Mouse (Mus musculus) myocyte (in vitro differentiated cells): ENCODE measurements around the gene Sec16a. TPM values are rescaled to one million over a fixed set of nuclear protein-coding genes. Genes with fewer than 3 reads are reported as not detected.
A peak's percentile ranks its signal among the peaks of the same experiment; 100 is the strongest.
"Not testable (repeated sequence)": the region's sequence is repeated elsewhere in the genome, so short reads cannot be mapped to it uniquely, and the experiment has no call there.

Experiments used
- H3K27me3 ChIP-seq: one replicate; pipeline ENCODE4 v1.6.1; 2011; ENCODE audit not compliant: control insufficient read depth, insufficient read depth, insufficient read length
- H3K36me3 ChIP-seq: one replicate; pipeline ENCODE4 v1.6.1; 2011; ENCODE audit not compliant: control insufficient read depth, insufficient read depth
- H3K4me2 ChIP-seq: one replicate; pipeline ENCODE4 v1.6.1; 2011; ENCODE audit warnings: low read depth, control low read depth
- H3K4me3 ChIP-seq: one replicate; pipeline ENCODE4 v1.5.1; 2011; ENCODE audit warnings: mild to moderate bottlenecking, control low read depth, moderate library complexity
- H3K79me2 ChIP-seq: one replicate; pipeline ENCODE4 v1.6.1; 2011; ENCODE audit not compliant: control insufficient read depth, insufficient read depth
- H3ac ChIP-seq: one replicate; pipeline ENCODE4 v1.6.1; 2011; ENCODE audit not compliant: control insufficient read depth, insufficient read length
- CEBPB ChIP-seq: IDR thresholded peaks from 2 replicates; pipeline ENCODE4 v1.6.1; 2011; ENCODE audit warnings: mild to moderate bottlenecking, moderate library complexity; ENCODE audit not compliant: poor library complexity, insufficient read depth, severe bottlenecking
- E2F4 ChIP-seq: IDR thresholded peaks from one replicate; pipeline ENCODE4 v1.6.1; 2011; ENCODE audit warnings: mild to moderate bottlenecking, control low read depth, moderate library complexity; ENCODE audit not compliant: insufficient read depth
- MAX ChIP-seq: IDR thresholded peaks from one replicate; pipeline ENCODE4 v1.6.1; 2011; ENCODE audit warnings: low read depth, mild to moderate bottlenecking, control low read depth
- MYOD1 ChIP-seq, 3 experiments: IDR thresholded peaks; one replicate each; pipeline ENCODE4 v1.6.1; 2011; ENCODE audit warnings: control low read depth in 2 of 3, low read depth in 2 of 3, mild to moderate bottlenecking in 2 of 3, moderate library complexity in 1 of 3; ENCODE audit not compliant: insufficient read length in 2 of 3, control insufficient read depth in 1 of 3
- MYOG ChIP-seq, 3 experiments: IDR thresholded peaks; one replicate each; pipeline ENCODE4 v1.6.1; 2011; ENCODE audit warnings: control low read depth in 2 of 3, low read depth in 2 of 3, mild to moderate bottlenecking in 2 of 3; ENCODE audit not compliant: insufficient read length in 2 of 3, control insufficient read depth in 1 of 3, insufficient read depth in 1 of 3
- POLR2A ChIP-seq: IDR thresholded peaks from one replicate; pipeline ENCODE4 v1.6.1; 2011; ENCODE audit warnings: low read depth, mild to moderate bottlenecking, control low read depth, moderate library complexity; ENCODE audit not compliant: insufficient read length
- POLR2AphosphoS2 ChIP-seq: IDR thresholded peaks from one replicate; pipeline ENCODE4 v1.6.1; 2011; ENCODE audit warnings: low read depth, control low read depth; ENCODE audit not compliant: insufficient read length
- REST ChIP-seq: IDR thresholded peaks from one replicate; pipeline ENCODE4 v1.6.1; 2011; ENCODE audit warnings: mild to moderate bottlenecking, control low read depth, moderate library complexity; ENCODE audit not compliant: insufficient read depth, insufficient read length
- SRF ChIP-seq: IDR thresholded peaks from one replicate; pipeline ENCODE4 v1.6.1; 2011; ENCODE audit warnings: low read depth; ENCODE audit not compliant: control insufficient read depth, insufficient read length
- TCF12 ChIP-seq: IDR thresholded peaks from one replicate; pipeline ENCODE4 v1.6.1; 2011; ENCODE audit warnings: mild to moderate bottlenecking, control low read depth; ENCODE audit not compliant: poor library complexity, insufficient read depth, severe bottlenecking
- TCF3 ChIP-seq: IDR thresholded peaks from one replicate; pipeline ENCODE4 v1.6.1; 2011; ENCODE audit warnings: low read depth, control low read depth; ENCODE audit not compliant: insufficient read length
- USF1 ChIP-seq: IDR thresholded peaks from one replicate; pipeline ENCODE4 v1.6.1; 2011; ENCODE audit warnings: low read depth, mild to moderate bottlenecking, control low read depth, moderate library complexity
- polyA plus RNA-seq: library from polyadenylated mRNA; unstranded; fragments of >200 nt; fragmentation: generic; extraction: Trizol; gene quantifications from one replicate; pipeline ENCODE4 v1.2.1, GENCODE M21; 2012; ENCODE audit warnings: missing spikeins

The Sec16a gene
- polyA plus RNA-seq, 1 experiment = 31.4 TPM

GRCm38 (mm10) chr2:26391617-26392016 is 53.4 kb downstream of the Sec16a start:
- no peaks in the 10 kb centered on the region for H3K27me3 ChIP-seq
- H3K36me3 ChIP-seq = peaks cover 57% of the 10 kb centered on the region
- H3K79me2 ChIP-seq = peaks cover 33% of the 10 kb centered on the region
- H3K4me3 ChIP-seq = no peak overlapping the region
- H3K4me2 ChIP-seq = no peak overlapping the region
- TF ChIP-seq USF1 = no peak
- TF ChIP-seq REST = no peak
- TF ChIP-seq POLR2AphosphoS2 = no peak
- no peak for TF ChIP-seq E2F4
- TF ChIP-seq TCF3 = no peak
- TF ChIP-seq MYOD1 (IDR thresholded peaks at IDR 0.05; ENCODE audit: control insufficient read depth in 1 of 3, insufficient read length in 2 of 3, low read depth in 2 of 3) = no peak
- no peak for TF ChIP-seq MYOG (IDR thresholded peaks at IDR 0.05; ENCODE audit: control insufficient read depth in 1 of 3, insufficient read depth in 1 of 3, insufficient read length in 2 of 3, low read depth in 2 of 3)
- TF ChIP-seq MAX = no peak
- no peak for TF ChIP-seq CEBPB
- TF ChIP-seq POLR2A = no peak
- no peak for TF ChIP-seq SRF
- no peak for TF ChIP-seq TCF12
- H3ac ChIP-seq = no peak overlapping the region

DNA sequence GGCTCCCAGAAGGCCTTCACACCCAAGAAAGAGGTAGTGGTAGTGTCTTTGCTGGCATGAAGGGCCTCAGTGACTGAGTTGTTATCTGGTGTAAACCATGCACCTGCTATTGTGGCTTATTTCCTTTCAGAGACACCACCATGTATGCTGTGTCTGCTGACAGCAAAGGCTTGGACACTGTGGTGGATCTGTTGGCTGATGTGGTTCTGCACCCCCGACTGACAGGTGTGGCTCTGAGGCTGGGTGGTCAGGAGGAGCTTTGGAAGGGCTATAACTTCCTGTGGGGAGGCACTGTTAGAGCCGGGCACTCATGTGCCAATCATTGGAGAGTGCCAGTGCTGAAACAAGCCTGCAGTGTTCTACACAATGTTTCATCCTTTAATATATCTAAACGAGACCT is 54.1 kb downstream of the Sec16a start:
- Histone ChIP-seq H3K4me3 (peak overlapping the region; percentile 96), H3ac (no peak overlapping the region), H3K79me2 (peaks cover 33% of the 10 kb centered on the region), H3K27me3 (no peaks in the 10 kb centered on the region), H3K36me3 (peaks cover 56% of the 10 kb centered on the region), H3K4me2 (peak overlapping the region; percentile 88)
- TF ChIP-seq MYOG (IDR thresholded peaks at IDR 0.05; ENCODE audit: control insufficient read depth in 1 of 3, insufficient read depth in 1 of 3, insufficient read length in 2 of 3, low read depth in 2 of 3) (peak in 1 of 3 experiments; percentile 61), TCF3 (no peak), MYOD1 (IDR thresholded peaks at IDR 0.05; ENCODE audit: control insufficient read depth in 1 of 3, insufficient read length in 2 of 3, low read depth in 2 of 3) (peak in 1 of 3 experiments; percentile 75)

GRCm38 (mm10) chr2:26389154-26389690 is 55.8 kb downstream of the Sec16a start, which contains the start of the genes Entr1 and Pmpca:
Gene Entr1 (minus strand): TSS chr2:26389316.
Gene Pmpca (plus strand): TSS chr2:26389339.
- Histone ChIP-seq H3K36me3 (peaks cover 46% of the 10 kb centered on the region), H3K4me2 (peak within 1 kb of the TSS; percentile 91), H3K4me3 (peak within 1 kb of the TSS; percentile 96), H3K79me2 (peaks cover 33% of the 10 kb centered on the region), H3ac (peak within 1 kb of the TSS; percentile 90), H3K27me3 (no peaks in the 10 kb centered on the region)
- TF ChIP-seq POLR2AphosphoS2 (peak; percentile 95), TCF12 (no peak), POLR2A (peak; percentile 94), SRF (no peak), CEBPB (no peak), USF1 (no peak), E2F4 (no peak), MYOG (IDR thresholded peaks at IDR 0.05; ENCODE audit: control insufficient read depth in 1 of 3, insufficient read depth in 1 of 3, insufficient read length in 2 of 3, low read depth in 2 of 3) (peak in 2 of 3 experiments; percentile 25 to 41), MYOD1 (IDR thresholded peaks at IDR 0.05; ENCODE audit: control insufficient read depth in 1 of 3, insufficient read length in 2 of 3, low read depth in 2 of 3) (peak in 1 of 3 experiments; percentile 58), REST (peak; percentile 21), TCF3 (no peak), MAX (no peak)

DNA sequence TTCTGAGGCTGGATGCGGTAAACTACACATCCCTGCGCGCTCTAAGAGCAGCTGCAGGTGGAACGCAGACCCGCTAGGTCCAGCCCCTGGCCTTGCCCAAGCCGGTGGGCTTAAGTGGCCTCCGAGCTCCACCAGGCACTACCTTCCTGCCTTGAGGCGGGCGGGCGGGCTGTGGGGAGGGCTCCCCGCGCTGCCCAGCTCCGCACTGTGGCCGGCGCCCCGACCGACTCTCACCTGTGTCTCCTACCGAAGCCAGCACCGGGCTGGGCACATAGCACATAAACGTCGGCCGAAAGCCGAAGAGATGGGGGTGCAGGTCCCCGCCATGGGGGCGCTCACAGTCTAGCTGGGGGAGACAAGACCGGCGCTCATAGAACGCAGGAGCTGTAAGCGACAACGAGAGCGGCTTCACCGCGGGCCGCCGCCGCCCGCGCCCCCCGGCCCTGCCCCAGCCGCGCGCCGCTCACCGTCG is 56.3 kb downstream of the Sec16a start:
- peak overlapping the region; percentile 91 for H3K4me2 ChIP-seq
- H3K79me2 ChIP-seq = peaks cover 33% of the 10 kb centered on the region
- H3K36me3 ChIP-seq = peaks cover 46% of the 10 kb centered on the region
- TF ChIP-seq CEBPB (no peak), TCF12 (no peak), POLR2AphosphoS2 (peak; percentile 54), USF1 (no peak), MAX (no peak), E2F4 (no peak), TCF3 (no peak), SRF (no peak), POLR2A (no peak), REST (no peak), MYOG (IDR thresholded peaks at IDR 0.05; ENCODE audit: control insufficient read depth in 1 of 3, insufficient read depth in 1 of 3, insufficient read length in 2 of 3, low read depth in 2 of 3) (no peak), MYOD1 (IDR thresholded peaks at IDR 0.05; ENCODE audit: control insufficient read depth in 1 of 3, insufficient read length in 2 of 3, low read depth in 2 of 3) (peak in 1 of 3 experiments; percentile 18)
- peak overlapping the region; percentile 96 for H3K4me3 ChIP-seq
- no peaks in the 10 kb centered on the region for H3K27me3 ChIP-seq
- H3ac ChIP-seq = peak overlapping the region; percentile 90

GRCm38 (mm10) chr2:26387713-26388112 is 57.3 kb downstream of the Sec16a start:
- no peaks in the 10 kb centered on the region for H3K27me3 ChIP-seq
- peak overlapping the region; percentile 96 for H3K4me3 ChIP-seq
- TF ChIP-seq POLR2A = no peak
- no peak for TF ChIP-seq TCF3
- no peak for TF ChIP-seq MAX
- TF ChIP-seq CEBPB = no peak
- no peak for TF ChIP-seq TCF12
- TF ChIP-seq USF1 = no peak
- TF ChIP-seq SRF = no peak
- TF ChIP-seq POLR2AphosphoS2 = no peak
- no peak for TF ChIP-seq MYOD1 (IDR thresholded peaks at IDR 0.05; ENCODE audit: control insufficient read depth in 1 of 3, insufficient read length in 2 of 3, low read depth in 2 of 3)
- no peak for TF ChIP-seq REST
- TF ChIP-seq MYOG (IDR thresholded peaks at IDR 0.05; ENCODE audit: control insufficient read depth in 1 of 3, insufficient read depth in 1 of 3, insufficient read length in 2 of 3, low read depth in 2 of 3) = no peak
- no peak for TF ChIP-seq E2F4
- peaks cover 33% of the 10 kb centered on the region for H3K79me2 ChIP-seq
- peak overlapping the region; percentile 91 for H3K4me2 ChIP-seq
- peaks cover 40% of the 10 kb centered on the region for H3K36me3 ChIP-seq
- H3ac ChIP-seq = no peak overlapping the region

DNA sequence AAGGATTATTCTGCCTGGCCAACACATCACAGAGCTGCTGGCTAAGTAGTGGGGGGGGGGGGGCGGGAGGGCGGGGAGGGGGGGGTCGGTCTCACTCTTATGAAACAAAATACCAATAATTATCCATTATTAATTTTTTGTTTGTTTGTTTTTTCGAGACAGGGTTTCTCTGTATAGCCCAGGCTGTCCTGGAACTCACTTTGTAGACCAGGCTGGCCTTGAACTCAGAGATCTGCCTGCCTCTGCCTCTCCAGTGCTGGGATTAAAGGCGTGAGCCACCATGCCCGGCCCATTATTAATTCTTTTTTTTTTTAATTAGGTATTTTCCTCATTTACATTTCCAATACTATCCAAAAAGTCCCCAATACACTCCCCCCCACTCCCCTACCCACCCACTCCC is 64.1 kb downstream of the Sec16a start:
- Histone ChIP-seq H3ac (peak overlapping the region; percentile 54), H3K4me2 (peak overlapping the region; percentile 69), H3K79me2 (peaks cover 15% of the 10 kb centered on the region)

More for the DNA sequence above, 64.1 kb downstream of the Sec16a start:
- peak overlapping the region; percentile 84 for H3K4me3 ChIP-seq
- not testable (repeated sequence) for H3K27me3 ChIP-seq
- peaks cover 26% of the 10 kb centered on the region for H3K36me3 ChIP-seq
